Mouse (Mus musculus) kidney, postnatal 14 days (tissue): ENCODE data around the gene Olfr1101.

Experiments
- DNase-seq: peaks from one replicate; pipeline ENCODE4 v3.0.0; 2022; ENCODE audit warnings: mixed read lengths

Gene Olfr1101

DNA sequence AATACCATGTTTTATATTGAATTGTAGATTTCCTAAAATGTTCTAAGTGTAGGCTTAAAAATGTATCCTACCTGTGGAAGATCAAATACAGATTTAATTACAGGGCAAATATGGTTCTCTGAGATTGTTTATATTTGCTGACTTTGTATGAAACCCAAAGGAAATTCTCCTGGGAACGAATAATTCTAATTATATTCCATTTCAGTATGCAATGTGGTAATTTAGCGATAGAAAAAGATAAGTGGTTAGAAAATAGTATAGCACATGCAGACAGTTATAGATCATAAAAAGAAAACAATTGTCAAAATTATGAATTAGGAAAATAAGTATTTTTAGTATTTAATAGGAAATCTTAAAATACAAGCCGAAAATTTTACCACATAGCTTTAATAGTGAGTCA lies at the start of gene Olfr1101:
TSS of gene Olfr1101 (minus strand) at position 101 of the 400 bp plus-strand sequence.
- no peak for DNase-seq

DNA sequence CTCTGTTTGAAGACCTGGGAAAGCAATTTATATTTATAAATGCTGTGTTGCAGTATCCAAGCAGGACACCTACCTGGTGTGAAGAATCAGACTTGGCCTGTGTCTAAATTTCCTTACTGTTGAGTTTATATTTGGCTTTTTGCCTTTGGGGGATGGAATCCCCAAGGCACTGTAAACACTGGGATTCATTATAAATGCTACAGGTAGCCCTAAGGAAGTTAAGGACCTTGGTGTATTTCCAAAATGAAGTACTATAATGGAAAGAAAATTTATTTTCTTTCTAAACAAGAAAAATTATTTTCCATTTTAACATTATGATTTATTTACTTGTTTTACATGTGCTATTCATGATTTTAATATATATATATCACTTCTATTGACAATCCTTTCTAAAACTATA lies 45.4 kb upstream of the Olfr1101 start, which contains the start of gene Olfr1105:
TSS of gene Olfr1105 (minus strand) at position 101 of the 400 bp plus-strand sequence.
- DNase-seq = no peak

DNA sequence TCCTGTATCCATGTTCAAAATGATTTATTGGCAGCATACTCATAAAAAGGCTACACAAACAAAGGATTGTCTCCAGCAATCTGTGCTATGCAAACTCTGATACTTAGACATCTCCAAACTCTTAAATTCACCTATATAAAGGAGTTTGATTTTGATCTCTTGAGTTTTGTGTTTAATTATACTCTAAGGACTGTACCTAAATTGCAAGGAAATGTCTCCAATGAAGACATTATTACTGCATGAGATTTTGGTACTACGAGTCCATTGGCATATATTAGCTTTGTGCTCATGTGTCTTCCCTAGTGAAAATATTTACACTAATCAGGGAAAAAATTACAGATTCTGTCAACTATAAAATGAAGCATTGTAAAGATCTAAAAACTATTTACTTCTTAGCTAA lies 36.0 kb upstream of the Olfr1101 start, which contains the start of gene Olfr1104:
TSS of gene Olfr1104 (minus strand) at position 101 of the 400 bp plus-strand sequence.
- no peak for DNase-seq

DNA sequence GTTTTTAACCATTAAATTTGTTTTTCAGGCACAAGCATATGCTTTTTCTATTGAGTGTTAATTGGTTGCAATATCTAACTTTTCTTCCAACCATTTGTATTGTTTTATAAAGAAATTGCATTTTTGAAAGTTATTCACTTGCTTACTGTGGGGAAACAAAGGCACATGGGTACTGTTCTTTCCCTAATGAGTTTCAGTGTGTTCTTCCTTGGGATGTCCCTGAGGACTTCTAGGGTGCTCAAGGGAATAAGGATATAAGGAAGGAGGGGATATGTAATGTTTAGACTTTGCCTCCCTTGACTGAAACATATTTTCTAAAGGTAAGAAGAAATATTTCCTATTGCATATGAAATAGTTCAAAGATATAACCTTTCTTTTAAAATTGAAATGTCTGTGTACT lies 7.1 kb upstream of the Olfr1101 start, which contains the start of gene Olfr1102:
TSS of gene Olfr1102 (plus strand) at position 301 of the 400 bp plus-strand sequence.
- no peak for DNase-seq

DNA sequence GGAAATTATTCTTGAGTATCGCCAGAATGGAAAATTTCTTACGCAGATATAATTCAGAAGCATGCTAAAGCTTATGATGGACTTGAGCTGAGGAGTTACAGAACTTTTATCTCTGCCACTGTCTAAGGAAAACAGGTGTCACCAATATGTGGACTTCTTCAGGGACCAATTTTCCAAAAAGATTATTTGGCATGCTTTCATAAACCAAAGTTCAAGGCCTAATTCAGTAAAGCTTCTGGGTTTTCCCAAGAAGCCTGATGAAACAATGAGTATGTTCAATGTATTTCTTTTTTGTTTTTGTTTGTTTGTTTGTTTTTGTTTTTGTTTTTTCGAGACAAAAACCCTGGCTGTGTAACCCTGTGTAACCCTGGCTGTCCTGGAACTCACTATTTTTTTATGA lies 11.2 kb downstream of the Olfr1101 start, which contains the start of gene Olfr1100:
TSS of gene Olfr1100 (minus strand) at position 101 of the 400 bp plus-strand sequence.
- DNase-seq = no peak

DNA sequence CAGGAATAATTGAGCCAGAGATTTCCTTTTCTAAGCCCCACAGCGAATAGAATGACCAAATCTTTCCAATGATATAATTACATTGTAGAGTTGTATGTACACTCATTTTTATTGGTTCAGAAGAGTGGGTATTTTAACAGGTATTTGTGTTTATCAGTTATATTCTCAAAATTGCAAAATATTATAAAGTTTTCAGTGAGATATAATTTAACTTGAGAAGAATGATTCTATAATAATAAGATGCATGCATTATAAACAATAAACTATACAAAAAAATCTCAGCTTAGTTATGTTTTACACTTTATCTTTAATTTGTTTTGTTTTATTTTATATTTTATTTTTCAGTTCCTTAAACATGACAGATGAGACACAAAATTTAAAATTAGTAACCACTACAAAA lies 30.4 kb downstream of the Olfr1101 start, which contains the start of gene Olfr1099:
TSS of gene Olfr1099 (minus strand) at position 101 of the 400 bp plus-strand sequence.
- DNase-seq = no peak
